Comparison of ENCODE assay signal across 8 mouse cellular contexts in the genomic region with DNA sequence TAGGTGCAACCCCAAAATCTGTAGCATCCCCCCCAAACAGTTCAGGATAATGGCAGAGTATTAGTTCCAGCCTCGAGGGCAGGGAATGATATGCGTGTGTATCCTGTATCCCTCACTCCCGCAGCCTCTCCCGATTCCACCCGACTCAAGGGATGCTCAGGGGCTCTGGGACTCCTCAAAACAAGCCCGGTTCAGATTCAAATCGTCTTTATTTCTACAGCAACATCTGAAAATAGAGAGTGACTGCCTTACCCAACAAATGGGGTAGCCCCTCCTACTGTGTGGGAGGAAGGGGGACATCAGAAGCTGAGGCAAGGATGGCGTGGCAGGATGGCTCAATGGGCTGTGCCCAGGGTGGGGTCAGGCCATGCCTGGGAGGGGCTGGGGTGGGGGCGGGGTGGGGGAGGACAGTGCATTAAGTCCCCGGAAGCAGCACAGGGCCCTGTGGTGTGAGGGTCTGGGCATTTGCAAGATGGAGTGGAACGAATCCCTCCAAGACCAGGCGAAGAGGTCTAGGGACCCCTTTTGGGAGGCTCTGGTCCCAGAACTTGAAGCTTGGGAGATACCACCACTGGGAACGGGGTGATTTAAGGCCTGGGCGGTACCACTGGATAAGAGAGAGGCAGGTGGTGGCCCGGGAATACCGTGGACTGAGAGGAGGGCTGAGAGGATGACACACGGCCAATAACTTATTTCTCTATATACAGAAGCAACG. TPM values are rescaled to one million over a fixed set of nuclear protein-coding genes. Genes with fewer than 3 reads are reported as not detected.
DNase-seq lines count a peak whose midpoint lies in the region; ATAC-seq and TF ChIP-seq lines count a peak whose summit lies in the region.

No protein-coding gene starts in this region.

- no peaks in the 10 kb centered on the region for H3K27me3 ChIP-seq in lung, embryonic 14.5 days (ENCODE audit: insufficient read depth, low read length)
- no peaks in the 10 kb centered on the region for H3K27me3 ChIP-seq in forebrain, embryonic 16.5 days (replicated peaks; ENCODE audit: control insufficient read depth, insufficient read depth, low read length)
- no peaks in the 10 kb centered on the region for H3K27me3 ChIP-seq in midbrain, embryonic 12.5 days

- peak; percentile 96 for DNase-seq in heart, adult 11 months
- no peak for DNase-seq in heart, adult 9 months (ENCODE audit: low spot score in 2 of 2)
- no peak for DNase-seq in lung, embryonic 14.5 days
- no peak for DNase-seq in lung, postnatal 14 days
- no peak for DNase-seq in adrenal gland, postnatal 36 days
- DNase-seq in urinary bladder, adult 2 months (ENCODE audit: low spot score), result no peak

- peaks cover 64% of the 10 kb centered on the region for H3K36me3 ChIP-seq in lung, embryonic 14.5 days (ENCODE audit: insufficient read depth)
- H3K36me3 ChIP-seq in forebrain, embryonic 16.5 days (ENCODE audit: control insufficient read depth, insufficient read depth), result peaks cover 34% of the 10 kb centered on the region
- H3K36me3 ChIP-seq in midbrain, embryonic 12.5 days, result peaks cover 69% of the 10 kb centered on the region

- H3K4me2 ChIP-seq in lung, embryonic 14.5 days, result 0 out of 2 replicates have a peak overlapping the region, but pooled peaks have one; percentile 48
- no peak overlapping the region for H3K4me2 ChIP-seq in forebrain, embryonic 16.5 days (ENCODE audit: low read length)
- no peak overlapping the region for H3K4me2 ChIP-seq in midbrain, embryonic 12.5 days (replicated peaks)

- no peak for TF ChIP-seq CTCF in lung, embryonic 14.5 days (IDR thresholded peaks at IDR 0.05; ENCODE audit: low read depth)

- peaks cover 5% of the 10 kb centered on the region; the same call in 1 of the 2 replicates for H3K4me1 ChIP-seq in lung, embryonic 14.5 days (ENCODE audit: insufficient read depth)
- peaks cover 14% of the 10 kb centered on the region for H3K4me1 ChIP-seq in forebrain, embryonic 16.5 days (replicated peaks; ENCODE audit: control insufficient read depth, insufficient read depth, low read length)
- H3K4me1 ChIP-seq in midbrain, embryonic 12.5 days, result peaks cover 18% of the 10 kb centered on the region

- no peak for ATAC-seq in lung, embryonic 14.5 days (ENCODE audit: insufficient read depth)
- ATAC-seq in forebrain, embryonic 16.5 days, result no peak
- ATAC-seq in midbrain, embryonic 12.5 days (ENCODE audit: low FRiP score, low read depth), result peak; percentile 14; the same call in 1 of the 2 replicates

- no peak overlapping the region for H3K9ac ChIP-seq in lung, embryonic 14.5 days
- no peak overlapping the region for H3K9ac ChIP-seq in forebrain, embryonic 16.5 days (replicated peaks; ENCODE audit: low read depth, low read length)
- 0 out of 2 replicates have a peak overlapping the region, but pooled peaks have one; percentile 4 for H3K9ac ChIP-seq in midbrain, embryonic 12.5 days (replicated peaks)

- no peaks in the 10 kb centered on the region for H3K9me3 ChIP-seq in lung, embryonic 14.5 days (ENCODE audit: low read depth, low read length)
- H3K9me3 ChIP-seq in forebrain, embryonic 16.5 days (ENCODE audit: control insufficient read depth, low read length), result no peaks in the 10 kb centered on the region
- H3K9me3 ChIP-seq in midbrain, embryonic 12.5 days, result no peaks in the 10 kb centered on the region

- no peak overlapping the region for H3K27ac ChIP-seq in lung, embryonic 14.5 days (ENCODE audit: low read depth)
- 0 out of 2 replicates have a peak overlapping the region, but pooled peaks have one; percentile 15 for H3K27ac ChIP-seq in forebrain, embryonic 16.5 days (ENCODE audit: low read length)
- H3K27ac ChIP-seq in midbrain, embryonic 12.5 days (replicated peaks), result peak overlapping the region; percentile 4; the same call in 1 of the 2 replicates

- 69% methylated on average over 18 of the region's 18 CpGs for WGBS in lung, embryonic 14.5 days
- 76% methylated on average over 18 of the region's 18 CpGs for WGBS in forebrain, embryonic 16.5 days
- 73% methylated on average over 18 of the region's 18 CpGs for WGBS in midbrain, embryonic 12.5 days

- H3K4me3 ChIP-seq in lung, embryonic 14.5 days (ENCODE audit: low read depth, low read length), result no peak overlapping the region
- H3K4me3 ChIP-seq in forebrain, embryonic 16.5 days (replicated peaks; ENCODE audit: low read length), result no peak overlapping the region
- no peak overlapping the region for H3K4me3 ChIP-seq in midbrain, embryonic 12.5 days

RNA-seq across cellular contexts. Expression of gene Rab1b, which starts 0.8 kb away (rescaled TPM):
- polyA plus RNA-seq in lung, embryonic 14.5 days (2014; fragmentation: Nextera tagmentation; extraction: Ambion mirVana), result 278 and 289 TPM in 2 replicates
- 239 and 241 TPM in 2 replicates for polyA plus RNA-seq in forebrain, embryonic 16.5 days (2015; fragmentation: Nextera tagmentation; extraction: Ambion mirVana)
- 232 and 247 TPM in 2 replicates for polyA plus RNA-seq in midbrain, embryonic 12.5 days (2016; fragmentation: Nextera tagmentation; extraction: Ambion mirVana)
- total RNA-seq in adrenal gland, postnatal 36 days (2021), result 100 to 1,000 TPM; 165 to 190 TPM
- polyA plus RNA-seq in urinary bladder, adult 2 months (2012; rRNA removed), result 148 and 154 TPM in 2 replicates

RNA-seq across cellular contexts. Expression of gene Cnih2, which starts 9.4 kb away (rescaled TPM):
- 14.8 and 15.3 TPM in 2 replicates for polyA plus RNA-seq in lung, embryonic 14.5 days (2014; fragmentation: Nextera tagmentation; extraction: Ambion mirVana)
- polyA plus RNA-seq in forebrain, embryonic 16.5 days (2015; fragmentation: Nextera tagmentation; extraction: Ambion mirVana), result 297 and 347 TPM in 2 replicates
- polyA plus RNA-seq in midbrain, embryonic 12.5 days (2016; fragmentation: Nextera tagmentation; extraction: Ambion mirVana), result 196 and 239 TPM in 2 replicates
- 1 to 10 TPM; 1.2 to 1.4 TPM for total RNA-seq in adrenal gland, postnatal 36 days (2021)
- polyA plus RNA-seq in urinary bladder, adult 2 months (2012; rRNA removed), result 1.5 TPM in 2 replicates

RNA-seq across cellular contexts. Expression of gene Klc2, which starts 10.6 kb away (rescaled TPM):
- polyA plus RNA-seq in lung, embryonic 14.5 days (2014; fragmentation: Nextera tagmentation; extraction: Ambion mirVana), result 20.4 and 24.8 TPM in 2 replicates
- polyA plus RNA-seq in forebrain, embryonic 16.5 days (2015; fragmentation: Nextera tagmentation; extraction: Ambion mirVana), result 48.1 and 55.5 TPM in 2 replicates
- 53.3 and 54.7 TPM in 2 replicates for polyA plus RNA-seq in midbrain, embryonic 12.5 days (2016; fragmentation: Nextera tagmentation; extraction: Ambion mirVana)
- total RNA-seq in adrenal gland, postnatal 36 days (2021), result 10 to 100 TPM; 44.3 to 48.4 TPM
- 28.0 and 30.5 TPM in 2 replicates for polyA plus RNA-seq in urinary bladder, adult 2 months (2012; rRNA removed)

RNA-seq across cellular contexts. Expression of gene Yif1a, which starts 19.4 kb away (rescaled TPM):
- polyA plus RNA-seq in lung, embryonic 14.5 days (2014; fragmentation: Nextera tagmentation; extraction: Ambion mirVana), result 99.2 and 105 TPM in 2 replicates
- polyA plus RNA-seq in forebrain, embryonic 16.5 days (2015; fragmentation: Nextera tagmentation; extraction: Ambion mirVana), result 54.0 and 56.0 TPM in 2 replicates
- 60.9 and 61.6 TPM in 2 replicates for polyA plus RNA-seq in midbrain, embryonic 12.5 days (2016; fragmentation: Nextera tagmentation; extraction: Ambion mirVana)
- 10 to 100 TPM; 70.6 to 73.8 TPM for total RNA-seq in adrenal gland, postnatal 36 days (2021)
- polyA plus RNA-seq in urinary bladder, adult 2 months (2012; rRNA removed), result 122 and 131 TPM in 2 replicates

RNA-seq across cellular contexts. Expression of gene Tmem151a, which starts 22.4 kb away (rescaled TPM):
- polyA plus RNA-seq in lung, embryonic 14.5 days (2014; fragmentation: Nextera tagmentation; extraction: Ambion mirVana), result 3.1 and 4.4 TPM in 2 replicates
- polyA plus RNA-seq in forebrain, embryonic 16.5 days (2015; fragmentation: Nextera tagmentation; extraction: Ambion mirVana), result 8.0 and 15.8 TPM in 2 replicates
- polyA plus RNA-seq in midbrain, embryonic 12.5 days (2016; fragmentation: Nextera tagmentation; extraction: Ambion mirVana), result 0.94 and 2.0 TPM in 2 replicates
- 1 to 10 TPM; 1.7 TPM for total RNA-seq in adrenal gland, postnatal 36 days (2021)
- polyA plus RNA-seq in urinary bladder, adult 2 months (2012; rRNA removed), result 2.8 and 3.9 TPM in 2 replicates

Comparison
In these comparisons a context has a peak if more than half of its experiments do, and no peak if none do; other contexts are left out.
1. RNA of gene Cnih2, which starts 9.4 kb away (polyA plus RNA-seq): 297 to 347 TPM in forebrain, embryonic 16.5 days and 196 to 239 TPM in midbrain, embryonic 12.5 days; 14.8 to 15.3 TPM in lung, embryonic 14.5 days and 1.5 TPM in urinary bladder, adult 2 months; every median in the first group is over 10 times any median in the second.